Mouse (Mus musculus) testis, adult 10 weeks (tissue): ENCODE data around the gene Vmn1r42. TPM values are rescaled to one million over a fixed set of nuclear protein-coding genes. Genes with fewer than 3 reads are reported as not detected.

Experiments used
- polyA plus RNA-seq: library from polyadenylated mRNA; stranded (reverse); fragments of 350-450 nt; fragmentation: Illumina TruSeq; extraction: RNeasy Lipid Tissue Mini Kit (QIAGEN cat#74804); gene quantifications from one replicate; pipeline ENCODE4 v1.2.3, GENCODE M21; 2014; ENCODE audit warnings: low read depth, low replicate concordance

The Vmn1r42 gene
- polyA plus RNA-seq: 0.11 TPM

DNA sequence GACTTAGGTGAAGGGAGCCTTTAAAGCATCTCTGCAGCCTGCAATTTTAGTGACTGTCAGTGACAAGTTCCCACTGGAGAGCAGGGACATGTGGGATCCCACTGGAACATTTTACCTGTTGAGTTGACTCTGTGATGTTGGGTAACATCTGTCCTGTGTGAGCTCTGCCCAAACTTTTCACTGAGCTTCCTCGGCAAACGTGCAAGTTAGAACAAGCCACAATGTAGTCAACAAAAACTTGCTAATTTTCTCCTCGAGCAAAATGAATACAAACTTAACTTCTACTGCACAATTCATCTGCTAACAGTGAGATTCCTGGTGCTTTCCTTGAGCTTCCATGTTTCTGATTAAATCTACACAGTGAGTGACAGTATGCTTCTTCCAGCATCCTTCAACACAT lies at the start of gene Vmn1r42, which contains the start of gene Vmn1r43:
TSS of gene Vmn1r42 (minus strand) at position 101 of the 400 bp plus-strand sequence.
TSS of gene Vmn1r43 (minus strand) at position 101 of the 400 bp plus-strand sequence.

DNA sequence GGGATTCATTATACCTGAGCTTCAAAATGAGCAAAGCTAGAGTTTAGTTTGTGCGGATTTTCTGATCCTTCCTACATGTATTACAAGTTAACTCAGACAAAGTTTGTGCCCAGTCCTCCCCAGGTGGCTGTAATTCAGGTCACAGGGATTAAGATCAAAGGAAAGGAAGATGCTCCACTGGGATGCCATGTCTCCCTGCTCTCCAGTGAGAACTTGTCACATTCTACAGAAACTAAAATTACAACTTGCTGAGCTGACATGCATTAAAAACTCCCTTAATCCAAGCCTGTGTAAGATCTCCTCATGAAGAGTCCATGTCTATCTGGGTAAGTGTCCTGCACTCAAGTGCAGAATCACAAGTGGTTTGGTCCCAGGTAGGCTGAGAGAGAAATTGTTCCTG lies 7.1 kb upstream of the Vmn1r42 start, which contains the start of gene Vmn1r44:
TSS of gene Vmn1r44 (plus strand) at position 301 of the 400 bp plus-strand sequence.

Other genes starting within 250 kb of the Vmn1r42 start
- 267 TPM for gene Txnrd3, start 232.4 kb downstream of the Vmn1r42 start, polyA plus RNA-seq
- gene Vmn1r40, start 168.9 kb downstream of the Vmn1r42 start, polyA plus RNA-seq: 1.6 TPM
- gene Vmn1r41, start 135.6 kb downstream of the Vmn1r42 start, polyA plus RNA-seq: not detected
- 3.3 TPM for gene Vmn1r43, start within 50 bp of the Vmn1r42 start, polyA plus RNA-seq
- 0.59 TPM for gene Vmn1r44, start 7.2 kb upstream of the Vmn1r42 start, polyA plus RNA-seq
- not detected for gene Vmn1r45, start 64.2 kb upstream of the Vmn1r42 start, polyA plus RNA-seq
- not detected for gene Vmn1r46, start 92.9 kb upstream of the Vmn1r42 start, polyA plus RNA-seq
- gene Vmn1r47, start 139.7 kb upstream of the Vmn1r42 start, polyA plus RNA-seq: not detected
- gene Vmn1r48, start 160.4 kb upstream of the Vmn1r42 start, polyA plus RNA-seq: not detected
- not detected for gene Vmn1r49, start 202.1 kb upstream of the Vmn1r42 start, polyA plus RNA-seq
- gene Vmn1r50, start 225.0 kb upstream of the Vmn1r42 start, polyA plus RNA-seq: not detected
- not detected for gene Vmn1r51, start 246.2 kb upstream of the Vmn1r42 start, polyA plus RNA-seq